Mouse (Mus musculus) G1E (cell line): ENCODE measurements around the gene Arl15. TPM values are rescaled to one million over a fixed set of nuclear protein-coding genes. Genes with fewer than 3 reads are reported as not detected.

Experiments
- ATAC-seq: 2 replicates; pipeline ENCODE4 v1.8.0; 2016; ENCODE audit warnings: mild to moderate bottlenecking; ENCODE audit not compliant: insufficient number of reproducible peaks, poor library complexity, low FRiP score, severe bottlenecking; ENCODE audit errors: extremely low read depth
- DNase-seq: peaks from one replicate; pipeline ENCODE4 v3.0.0; 2012; ENCODE audit warnings: low spot score
- H3K27me3 ChIP-seq: 2 replicates; pipeline ENCODE4 v1.6.1; 2012; ENCODE audit warnings: mild to moderate bottlenecking, low read length, inconsistent platforms; ENCODE audit not compliant: insufficient read depth
- H3K36me3 ChIP-seq: replicated peaks from 2 replicates; pipeline ENCODE3; 2012; ENCODE audit warnings: mild to moderate bottlenecking, inconsistent platforms
- H3K4me1 ChIP-seq: 2 replicates; pipeline ENCODE4 v1.6.1; 2012; ENCODE audit warnings: low read depth, low read length, inconsistent platforms, mixed read lengths; ENCODE audit not compliant: insufficient read depth
- H3K4me3 ChIP-seq: 2 replicates; pipeline ENCODE4 v1.5.1; 2012; ENCODE audit warnings: low read depth, mild to moderate bottlenecking, inconsistent platforms, low read length, moderate library complexity, mixed read lengths
- H3K9me3 ChIP-seq: replicated peaks from 2 replicates; pipeline ENCODE4 v1.6.1; 2012; ENCODE audit warnings: inconsistent platforms
- CTCF ChIP-seq: IDR thresholded peaks from 2 replicates; pipeline ENCODE4 v1.5.1; 2012; ENCODE audit warnings: low read depth, low read length, inconsistent platforms, mixed read lengths
- GATA1 ChIP-seq: IDR thresholded peaks from 2 replicates; pipeline ENCODE4 v1.6.1; 2012; ENCODE audit warnings: borderline replicate concordance, low read length, inconsistent platforms, mixed read lengths
- GATA2 ChIP-seq: IDR thresholded peaks from 2 replicates; pipeline ENCODE4 v1.6.1; 2012; ENCODE audit warnings: low read depth, low read length, inconsistent platforms, borderline replicate concordance
- POLR2AphosphoS5 ChIP-seq: IDR thresholded peaks from 2 replicates; pipeline ENCODE4 v1.6.1; 2012; ENCODE audit warnings: low read depth, low read length, inconsistent platforms; ENCODE audit not compliant: insufficient replicate concordance
- TAL1 ChIP-seq: conservative IDR thresholded peaks from 2 replicates; pipeline ENCODE4 v1.6.1; 2012; ENCODE audit warnings: low read depth, low read length, inconsistent platforms, mixed read lengths
- polyA plus RNA-seq: library from polyadenylated mRNA; stranded (reverse); fragments of >175 nt; gene quantifications from 2 replicates; pipeline ENCODE4 v1.2.3, GENCODE M21; 2012
- total RNA-seq, 2 experiments: library from RNA; stranded (forward) in 1 of 2; stranded (reverse) in 1 of 2; fragments of 200-1000 nt in 1 of 2; fragments of >200 nt in 1 of 2; fragmentation: Nextera tagmentation in 1 of 2; gene quantifications; 2 replicates each; pipeline ENCODE4 v1.2.3; 2014 to 2017

Arl15 gene
- total and polyA plus RNA-seq, 3 experiments, result 3.2 to 73.8 (median 64.0) TPM

GRCm38 (mm10) chr13:113797378-113797777 lies 3.1 kb downstream of the Arl15 start:
- DNase-seq, result no peak
- H3K36me3 ChIP-seq, result peaks cover 25% of the 10 kb centered on the region
- no peak for ATAC-seq
- no peak overlapping the region for H3K4me3 ChIP-seq
- no peaks in the 10 kb centered on the region for H3K27me3 ChIP-seq
- H3K9me3 ChIP-seq, result no peaks in the 10 kb centered on the region
- TF ChIP-seq CTCF, result no peak
- no peak for TF ChIP-seq GATA1
- TF ChIP-seq GATA2, result no peak
- TF ChIP-seq POLR2AphosphoS5, result no peak
- no peak for TF ChIP-seq TAL1
- H3K4me1 ChIP-seq, result peaks cover 45% of the 10 kb centered on the region

GRCm38 (mm10) chr13:113799361-113799760 lies 5.1 kb downstream of the Arl15 start:
- no peak for DNase-seq
- ATAC-seq, result no peak
- Histone ChIP-seq H3K36me3 (peaks cover 25% of the 10 kb centered on the region), H3K9me3 (no peaks in the 10 kb centered on the region), H3K27me3 (no peaks in the 10 kb centered on the region), H3K4me1 (peaks cover 41% of the 10 kb centered on the region), H3K4me3 (no peak overlapping the region)
- TF ChIP-seq CTCF (no peak), TAL1 (no peak), POLR2AphosphoS5 (no peak), GATA1 (no peak), GATA2 (no peak)

- peaks cover 37% of the 10 kb centered on the region for H3K4me1 ChIP-seq
- H3K9me3 ChIP-seq, result no peaks in the 10 kb centered on the region
- peaks cover 25% of the 10 kb centered on the region for H3K36me3 ChIP-seq
- TF ChIP-seq CTCF (no peak), GATA1 (no peak), TAL1 (no peak), GATA2 (no peak), POLR2AphosphoS5 (no peak)
- ATAC-seq (no peak), DNase-seq (no peak)
- no peaks in the 10 kb centered on the region for H3K27me3 ChIP-seq
- no peak overlapping the region for H3K4me3 ChIP-seq
These were observed 5.9 kb downstream of the Arl15 start for GRCm38 (mm10) chr13:113800246-113800645.

- Histone ChIP-seq H3K27me3 (no peaks in the 10 kb centered on the region), H3K4me3 (no peak overlapping the region), H3K9me3 (peaks cover 3% of the 10 kb centered on the region), H3K4me1 (peaks cover 22% of the 10 kb centered on the region), H3K36me3 (peaks cover 31% of the 10 kb centered on the region)
- ATAC-seq, result no peak
- TF ChIP-seq TAL1, result no peak
- no peak for TF ChIP-seq POLR2AphosphoS5
- TF ChIP-seq GATA1, result no peak
- no peak for TF ChIP-seq CTCF
- TF ChIP-seq GATA2, result no peak
- no peak for DNase-seq
These were observed 8.3 kb downstream of the Arl15 start for GRCm38 (mm10) chr13:113802571-113802970.

GRCm38 (mm10) chr13:113811141-113811540 lies 16.8 kb downstream of the Arl15 start:
- Histone ChIP-seq H3K36me3 (peaks cover 19% of the 10 kb centered on the region), H3K4me3 (no peak overlapping the region), H3K27me3 (no peaks in the 10 kb centered on the region), H3K9me3 (peaks cover 7% of the 10 kb centered on the region), H3K4me1 (peaks cover 70% of the 10 kb centered on the region)
- ATAC-seq, result no peak
- DNase-seq, result no peak
- TF ChIP-seq GATA1 (no peak), CTCF (no peak), POLR2AphosphoS5 (no peak), TAL1 (no peak), GATA2 (no peak)

- Histone ChIP-seq H3K36me3 (peaks cover 21% of the 10 kb centered on the region), H3K4me3 (no peak overlapping the region), H3K27me3 (no peaks in the 10 kb centered on the region), H3K4me1 (peaks cover 78% of the 10 kb centered on the region), H3K9me3 (peaks cover 7% of the 10 kb centered on the region)
- no peak for ATAC-seq
- no peak for TF ChIP-seq GATA2
- no peak for TF ChIP-seq POLR2AphosphoS5
- no peak for TF ChIP-seq GATA1
- TF ChIP-seq CTCF, result no peak
- TF ChIP-seq TAL1, result no peak
- DNase-seq, result no peak
These were observed 17.7 kb downstream of the Arl15 start for GRCm38 (mm10) chr13:113811910-113812592.
